Mouse (Mus musculus): ENCODE data around the gene Ccdc24.

Ccdc24 gene

DNA sequence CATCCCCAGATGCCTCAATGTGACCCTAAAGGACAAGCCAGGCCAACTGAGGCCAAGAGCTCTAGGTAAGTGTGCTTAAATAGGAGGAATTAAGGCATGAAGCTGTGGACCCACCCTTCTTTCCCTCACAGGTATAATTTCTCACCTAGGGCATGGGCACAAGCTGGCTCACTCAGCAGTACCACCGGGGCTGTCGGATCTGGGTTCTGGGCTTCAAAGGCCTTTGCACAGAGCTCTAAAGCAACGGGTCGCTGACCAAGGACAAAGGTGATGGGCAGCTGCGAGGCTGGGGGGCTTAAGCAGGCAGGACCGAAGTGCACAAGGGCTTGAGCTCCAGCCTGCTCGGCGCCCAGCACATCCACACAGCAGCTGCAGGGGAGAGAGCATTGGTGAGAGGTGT, 18.4 kb upstream of the Ccdc24 start:
- no peak for DNase-seq (ENCODE audit: low read depth)

- DNase-seq (ENCODE audit: low read depth): no peak
Observed at GRCm38 (mm10) chr4:117890031-117890430, 17.7 kb upstream of the Ccdc24 start.

DNA sequence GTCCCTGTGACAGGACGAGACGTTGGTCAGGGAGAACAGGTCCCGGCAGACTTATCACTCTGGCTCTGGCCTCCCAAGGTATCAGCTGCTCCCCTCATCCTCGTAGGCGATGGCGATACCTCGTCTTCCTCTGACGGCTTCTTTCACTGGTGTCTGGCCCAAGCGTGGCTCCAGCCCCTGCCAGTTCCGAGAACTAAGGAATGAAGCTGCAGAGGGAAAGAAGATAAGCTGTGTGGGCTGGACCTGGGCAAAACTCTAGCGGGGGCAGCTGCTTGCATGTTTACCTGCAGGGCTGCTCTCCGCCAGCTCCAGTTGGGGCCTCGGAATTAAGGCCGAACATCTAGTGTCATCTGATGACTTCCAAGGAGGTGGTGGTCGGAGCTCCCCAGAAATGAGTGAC, 17.1 kb upstream of the Ccdc24 start:
- DNase-seq (ENCODE audit: low read depth): no peak

GRCm38 (mm10) chr4:117887920-117888319, 15.6 kb upstream of the Ccdc24 start:
- DNase-seq (ENCODE audit: low read depth): no peak

DNA sequence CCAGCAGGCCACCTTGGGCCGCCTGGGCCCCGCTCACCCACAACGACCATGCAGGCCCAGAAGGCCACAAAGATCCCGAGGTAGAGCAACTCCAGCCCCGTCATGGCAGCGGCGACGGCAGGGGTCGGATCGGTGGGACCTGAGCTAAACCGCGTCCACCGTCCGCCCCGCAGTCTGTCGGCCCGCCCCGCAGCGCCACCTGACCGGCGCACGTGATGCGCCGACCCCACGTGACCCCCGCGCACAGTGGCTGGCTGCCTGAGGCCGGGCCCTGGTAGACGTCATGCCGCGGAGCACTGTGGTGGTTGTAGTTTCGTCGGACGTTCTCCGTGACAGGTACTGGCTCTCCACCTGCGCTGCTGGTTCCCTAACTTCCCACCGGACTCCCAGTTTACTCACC, 14.8 kb upstream of the Ccdc24 start, which contains the start of gene Atp6v0b:
Gene Atp6v0b (minus strand): TSS at position 201 of the 400 bp plus-strand sequence.
- DNase-seq (ENCODE audit: low read depth): peak; percentile 97

- DNase-seq (ENCODE audit: low read depth): peak; percentile 50
Observed at GRCm38 (mm10) chr4:117886644-117887043, 14.3 kb upstream of the Ccdc24 start.

- DNase-seq (ENCODE audit: low read depth): no peak
Observed at GRCm38 (mm10) chr4:117885994-117886393, 13.6 kb upstream of the Ccdc24 start.

- DNase-seq (ENCODE audit: low read depth): no peak
Observed at GRCm38 (mm10) chr4:117885093-117885492, 12.7 kb upstream of the Ccdc24 start.

- peak; percentile 24 for DNase-seq (ENCODE audit: low read depth)
Observed at GRCm38 (mm10) chr4:117884146-117884545, 11.8 kb upstream of the Ccdc24 start.

DNA sequence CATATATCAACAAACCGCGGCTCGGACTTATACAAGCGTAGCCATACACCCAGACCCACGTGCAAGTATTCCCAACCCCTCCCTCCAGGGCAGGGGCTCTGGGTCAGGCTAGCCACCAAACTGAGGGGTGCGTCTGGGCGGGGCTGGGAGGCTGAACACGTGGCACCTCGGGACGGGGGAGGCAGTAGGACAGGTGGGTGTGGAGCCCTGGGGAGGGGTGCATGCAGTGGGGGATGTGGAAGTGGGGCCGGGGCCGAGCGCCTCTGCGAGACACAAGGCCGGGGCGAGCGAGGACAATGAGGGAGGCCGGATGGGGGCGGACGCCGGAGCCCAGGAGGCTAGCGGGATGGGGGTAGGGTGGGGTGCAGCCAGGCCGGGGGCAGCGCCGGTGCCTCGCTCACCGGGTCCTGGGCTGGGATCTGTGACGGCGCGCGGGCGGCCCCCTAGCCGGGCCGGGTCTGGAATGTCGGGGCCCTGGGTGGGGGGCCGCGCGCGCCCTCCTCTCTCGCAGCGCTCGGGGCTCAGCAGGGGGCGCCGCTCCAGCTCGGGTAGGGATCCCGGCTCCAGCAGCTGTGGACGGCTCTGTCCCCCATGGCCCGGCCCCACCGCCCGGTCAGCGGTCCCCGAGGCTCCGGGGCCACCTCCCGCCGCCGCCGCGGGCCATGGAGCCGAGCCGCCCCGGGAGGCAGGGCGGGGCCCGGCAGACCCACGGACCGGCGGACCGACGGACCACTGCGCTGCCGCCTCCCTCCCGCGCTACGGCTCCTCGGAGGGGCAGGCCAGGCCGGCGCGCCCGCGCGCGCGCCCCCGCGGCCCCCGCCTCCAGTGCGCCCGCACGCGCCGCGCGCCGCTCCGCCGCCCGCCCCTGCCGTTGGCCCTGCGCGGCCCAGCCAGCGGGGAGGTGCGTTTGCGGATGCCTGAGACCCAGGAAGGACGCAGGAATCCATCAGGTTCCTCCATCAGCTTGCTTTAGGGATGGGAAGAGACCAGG, 10.6 kb upstream of the Ccdc24 start, which contains the start of gene B4galt2:
Gene B4galt2 (minus strand): TSS at position 787 of the 991 bp plus-strand sequence.
- DNase-seq (ENCODE audit: low read depth): peak; percentile 85

- no peak for DNase-seq (ENCODE audit: low read depth)
Observed at GRCm38 (mm10) chr4:117878703-117879102, 6.3 kb upstream of the Ccdc24 start.

DNA sequence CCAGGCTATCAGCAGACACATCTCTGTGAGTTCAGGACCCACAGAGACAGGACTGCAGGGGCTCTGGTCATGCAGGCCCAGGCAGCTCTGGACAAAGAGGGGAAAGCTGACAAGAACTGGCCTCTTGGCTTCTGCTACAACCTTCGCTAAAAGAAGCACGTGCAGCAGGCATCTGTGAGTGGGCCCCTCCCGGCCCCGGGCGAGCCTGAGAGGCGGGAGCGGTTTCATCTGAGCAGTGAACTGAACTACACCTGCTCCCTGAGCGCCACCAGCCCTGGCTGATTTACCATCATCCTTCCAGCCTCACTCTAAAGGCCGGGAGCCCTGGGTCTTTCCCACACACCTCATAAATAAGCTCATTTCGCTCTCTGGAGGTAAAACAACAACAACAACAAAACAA, 5.9 kb upstream of the Ccdc24 start:
- DNase-seq (ENCODE audit: low read depth): no peak

DNA sequence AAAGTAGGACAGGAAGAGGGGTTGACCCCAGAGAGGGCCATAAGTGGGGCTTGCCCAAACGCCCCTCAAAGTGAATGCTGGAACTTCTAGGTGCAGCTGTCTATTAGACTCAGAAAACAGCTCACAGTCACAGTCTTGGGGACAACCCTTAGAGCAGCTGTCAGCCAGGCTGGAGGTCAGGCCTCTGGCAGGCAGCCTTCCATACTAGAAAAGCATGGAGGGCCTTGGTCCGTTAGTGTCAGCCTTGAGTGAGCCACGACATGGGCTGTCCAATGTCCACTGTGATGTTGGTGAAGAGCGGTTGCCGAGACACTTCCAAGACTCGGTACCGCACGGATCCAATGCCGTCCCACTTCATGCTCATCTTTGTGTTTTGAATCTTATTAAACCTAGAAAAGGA, 1.3 kb upstream of the Ccdc24 start:
- no peak for DNase-seq (ENCODE audit: low read depth)

DNA sequence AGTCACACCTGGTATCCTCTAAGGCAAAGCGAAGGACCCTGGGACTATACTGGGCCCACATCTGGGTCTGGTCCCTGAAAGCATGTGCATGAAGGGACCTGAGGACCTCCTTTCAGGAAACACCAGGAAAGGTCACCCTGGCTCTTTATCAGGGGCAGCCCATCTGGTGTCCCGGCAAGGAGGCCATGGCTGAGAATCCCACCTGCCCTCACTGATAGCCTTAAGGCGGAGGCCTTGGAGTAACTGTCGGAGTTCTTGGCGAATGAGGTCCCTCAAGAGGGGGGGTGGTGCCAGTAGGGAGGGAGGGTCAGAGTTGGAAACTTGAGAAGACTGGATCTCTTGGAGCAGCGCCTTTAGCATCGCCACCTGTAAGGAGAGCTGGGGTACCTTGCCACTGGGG, 570 bp downstream of the Ccdc24 start:
- DNase-seq (ENCODE audit: low read depth): no peak

DNA sequence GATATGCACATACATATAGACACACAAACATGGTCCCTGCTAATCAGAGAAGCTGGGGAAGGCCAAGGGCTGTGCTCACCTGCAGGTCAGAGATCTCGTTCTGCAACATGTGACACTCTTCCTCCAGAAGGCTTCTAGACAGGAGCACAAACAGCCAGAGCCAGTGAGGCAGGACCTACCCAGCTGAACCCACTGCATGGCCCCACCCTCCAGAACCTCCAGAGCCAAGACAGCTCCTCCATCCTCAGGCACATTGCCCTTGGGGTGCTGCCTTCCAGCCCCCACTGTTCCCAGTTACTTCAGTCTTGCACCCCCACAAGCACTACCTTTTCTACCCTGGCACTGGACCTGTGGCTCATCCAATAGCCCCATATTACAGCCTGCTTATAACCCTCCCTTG, 1.9 kb downstream of the Ccdc24 start:
- no peak for DNase-seq (ENCODE audit: low read depth)

GRCm38 (mm10) chr4:117869317-117869716, 3.0 kb downstream of the Ccdc24 start:
- no peak for DNase-seq (ENCODE audit: low read depth)

DNA sequence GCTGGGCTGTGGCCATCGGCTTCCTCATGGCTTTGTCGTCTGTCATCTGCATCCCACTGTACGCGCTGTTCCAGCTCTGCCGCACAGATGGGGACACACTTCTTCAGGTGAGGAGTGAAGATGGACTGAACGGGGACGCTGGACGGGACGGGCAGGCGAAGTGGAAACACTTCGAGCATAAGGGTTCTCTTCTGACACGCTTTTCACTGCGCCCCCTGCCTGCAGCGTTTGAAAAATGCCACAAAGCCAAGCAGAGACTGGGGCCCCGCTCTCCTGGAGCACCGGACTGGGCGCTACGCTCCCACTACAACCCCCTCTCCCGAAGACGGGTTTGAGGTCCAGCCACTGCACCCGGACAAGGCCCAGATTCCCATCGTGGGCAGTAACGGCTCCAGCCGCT, 4.5 kb downstream of the Ccdc24 start:
- peak; percentile 55 for DNase-seq (ENCODE audit: low read depth)

- DNase-seq (ENCODE audit: low read depth): no peak
Observed at GRCm38 (mm10) chr4:117867000-117867399, 5.4 kb downstream of the Ccdc24 start.

DNA sequence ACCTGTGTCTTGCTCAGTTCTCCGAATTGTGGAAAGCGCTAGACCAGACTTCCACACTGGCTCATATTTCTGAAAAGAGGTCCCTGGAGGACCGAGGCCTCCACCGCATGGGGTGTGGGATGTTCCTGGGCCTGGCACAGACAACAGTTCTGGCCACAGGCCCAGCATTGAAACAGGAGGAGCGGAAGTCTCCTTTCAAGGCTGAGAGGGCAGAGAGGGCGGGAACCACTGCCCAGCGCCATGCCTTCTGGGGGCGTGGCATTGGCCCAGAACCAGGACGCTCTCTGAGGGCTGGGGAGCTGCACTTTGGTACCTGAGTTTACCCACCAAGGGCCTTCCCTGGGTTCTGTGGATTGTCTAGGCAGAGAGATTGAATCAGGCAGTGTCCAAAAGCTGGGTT, 6.3 kb downstream of the Ccdc24 start:
- DNase-seq (ENCODE audit: low read depth): peak; percentile 81

DNA sequence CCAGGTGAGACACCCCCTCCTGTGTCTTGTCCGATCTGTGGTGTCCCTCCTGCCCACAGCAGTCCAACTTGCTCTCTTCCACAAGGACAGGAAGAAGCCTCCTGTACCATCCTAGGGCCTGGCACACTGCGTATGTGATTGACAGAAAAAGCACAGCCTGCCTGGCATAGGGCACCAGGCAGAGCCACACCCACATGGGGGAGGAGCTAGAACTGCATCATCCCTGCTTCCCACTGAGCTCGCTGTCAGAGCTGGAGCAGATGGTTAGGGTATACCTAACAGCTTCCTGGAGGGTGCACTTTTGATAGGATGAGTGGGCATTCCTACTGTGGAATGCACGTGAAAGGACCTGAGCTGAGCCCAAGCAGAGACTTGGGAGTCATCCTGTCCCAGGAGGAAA, 9.5 kb downstream of the Ccdc24 start:
- peak; percentile 29 for DNase-seq (ENCODE audit: low read depth)

DNA sequence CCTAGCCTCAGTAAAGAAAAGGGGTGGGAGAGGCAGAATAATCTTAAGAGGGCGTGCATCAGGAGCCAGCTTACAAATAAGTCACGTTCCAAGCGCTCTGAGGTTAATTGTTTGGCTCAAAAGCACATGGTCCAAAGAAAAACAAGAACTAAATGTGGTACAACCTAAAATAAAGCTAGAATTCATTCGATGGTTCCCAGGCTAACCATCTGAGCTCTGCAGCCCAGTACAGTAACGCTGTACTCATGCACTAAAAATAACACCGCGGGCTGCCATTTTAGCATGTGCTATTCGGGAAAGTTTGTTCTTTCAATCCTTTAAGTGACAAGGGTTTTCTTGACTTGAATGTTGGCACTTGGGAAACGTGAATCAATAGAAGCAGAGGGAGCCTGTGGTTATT, 11.8 kb downstream of the Ccdc24 start:
- DNase-seq (ENCODE audit: low read depth): no peak

DNA sequence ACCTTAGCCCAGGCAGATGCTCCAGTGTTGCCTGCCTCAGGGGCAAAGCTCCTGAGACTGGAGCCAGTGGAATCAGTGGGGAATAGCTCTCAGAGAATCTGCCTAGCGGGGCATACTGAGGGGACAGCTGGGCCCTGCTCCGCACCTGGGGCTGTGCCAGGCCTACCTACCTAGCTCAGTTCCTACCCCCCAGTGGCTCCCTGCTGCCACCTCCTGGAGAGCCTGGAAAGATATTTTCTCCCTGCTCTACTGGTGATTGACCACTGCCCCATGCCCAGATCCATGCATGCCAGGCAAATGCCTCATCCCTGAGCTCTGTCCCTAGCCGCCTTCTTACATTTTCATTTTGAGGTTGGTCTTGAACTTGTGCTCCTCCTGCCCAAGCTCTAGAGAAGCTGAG, 13.6 kb downstream of the Ccdc24 start:
- peak; percentile 65 for DNase-seq (ENCODE audit: low read depth)

- DNase-seq (ENCODE audit: low read depth): no peak
Observed at GRCm38 (mm10) chr4:117855146-117855545, 17.2 kb downstream of the Ccdc24 start.
